Mouse (Mus musculus): ENCODE measurements at regions not wholly inside any gene's neighbourhood (a gene's known extent, or its start where the extent isn't known, plus 50 kb on each side); places are given as distances from the start of the nearest gene placed in this dataset.
A peak's percentile ranks its signal among the peaks of the same experiment; 100 is the strongest.

GRCm38 (mm10) chr1:149734241-149734640, 226.8 kb downstream of the Pla2g4a start:
- no peaks in the 10 kb centered on the region for H3K79me2 ChIP-seq (ENCODE audit: control insufficient read depth, insufficient read depth, low read length)
- H3K4me3 ChIP-seq (ENCODE audit: insufficient read depth, low read depth, low read length) = no peak overlapping the region
- H3K27ac ChIP-seq (replicated peaks; ENCODE audit: insufficient read depth, low read depth, low read length) = no peak overlapping the region
- no peak for DNase-seq (ENCODE audit: extremely low read depth, low read depth, low spot score)
- H3K4me1 ChIP-seq (ENCODE audit: control insufficient read depth, insufficient read depth, low read length) = no peaks in the 10 kb centered on the region
- H3K27me3 ChIP-seq (ENCODE audit: control insufficient read depth, insufficient read depth, low read length) = no peaks in the 10 kb centered on the region
- TF ChIP-seq POLR2A (IDR thresholded peaks at IDR 0.05; ENCODE audit: extremely low read depth, insufficient read depth, low read length) (no peak), CTCF (IDR thresholded peaks at IDR 0.05; ENCODE audit: low read depth, low read length) (no peak)
- H3K9ac ChIP-seq (ENCODE audit: low read depth, low read length) = no peak overlapping the region
- H3K36me3 ChIP-seq (ENCODE audit: control insufficient read depth, insufficient read depth, low read length) = no peaks in the 10 kb centered on the region
- 92% methylated on average over 2 of the region's 2 CpGs for WGBS

- 70% methylated on average over 1 of the region's 1 CpGs for WGBS
Measured at GRCm38 (mm10) chr1:149715171-149715570, 245.9 kb downstream of the Pla2g4a start.

GRCm38 (mm10) chr1:149712330-149712729, 248.8 kb downstream of the Pla2g4a start:
- no peak for DNase-seq (ENCODE audit: extremely low read depth, low read depth, low spot score)
- Histone ChIP-seq H3K4me1 (ENCODE audit: control insufficient read depth, insufficient read depth, low read length) (no peaks in the 10 kb centered on the region), H3K27me3 (ENCODE audit: control insufficient read depth, insufficient read depth, low read length) (no peaks in the 10 kb centered on the region), H3K79me2 (ENCODE audit: control insufficient read depth, insufficient read depth, low read length) (no peaks in the 10 kb centered on the region), H3K27ac (replicated peaks; ENCODE audit: insufficient read depth, low read depth, low read length) (no peak overlapping the region), H3K9ac (ENCODE audit: low read depth, low read length) (no peak overlapping the region), H3K4me3 (ENCODE audit: insufficient read depth, low read depth, low read length) (no peak overlapping the region), H3K36me3 (ENCODE audit: control insufficient read depth, insufficient read depth, low read length) (no peaks in the 10 kb centered on the region)
- WGBS = 32% methylated on average over 1 of the region's 1 CpGs
- TF ChIP-seq CTCF (IDR thresholded peaks at IDR 0.05; ENCODE audit: low read depth, low read length) (no peak), POLR2A (IDR thresholded peaks at IDR 0.05; ENCODE audit: extremely low read depth, insufficient read depth, low read length) (no peak)

More at GRCm38 (mm10) chr1:149715171-149715570, 245.9 kb downstream of the Pla2g4a start:
- TF ChIP-seq POLR2A (IDR thresholded peaks at IDR 0.05; ENCODE audit: extremely low read depth, insufficient read depth, low read length) (no peak), CTCF (IDR thresholded peaks at IDR 0.05; ENCODE audit: low read depth, low read length) (no peak)
- Histone ChIP-seq H3K36me3 (ENCODE audit: control insufficient read depth, insufficient read depth, low read length) (no peaks in the 10 kb centered on the region), H3K4me1 (ENCODE audit: control insufficient read depth, insufficient read depth, low read length) (no peaks in the 10 kb centered on the region), H3K27me3 (ENCODE audit: control insufficient read depth, insufficient read depth, low read length) (no peaks in the 10 kb centered on the region), H3K79me2 (ENCODE audit: control insufficient read depth, insufficient read depth, low read length) (no peaks in the 10 kb centered on the region), H3K9ac (ENCODE audit: low read depth, low read length) (no peak overlapping the region), H3K27ac (replicated peaks; ENCODE audit: insufficient read depth, low read depth, low read length) (no peak overlapping the region), H3K4me3 (ENCODE audit: insufficient read depth, low read depth, low read length) (no peak overlapping the region)
- peak; percentile 5 for DNase-seq (ENCODE audit: extremely low read depth, low read depth, low spot score)

GRCm38 (mm10) chr1:149705223-149705622, 255.9 kb downstream of the Pla2g4a start:
- Histone ChIP-seq H3K27ac (replicated peaks; ENCODE audit: insufficient read depth, low read depth, low read length) (no peak overlapping the region), H3K4me3 (ENCODE audit: insufficient read depth, low read depth, low read length) (no peak overlapping the region), H3K9ac (ENCODE audit: low read depth, low read length) (no peak overlapping the region), H3K36me3 (ENCODE audit: control insufficient read depth, insufficient read depth, low read length) (no peaks in the 10 kb centered on the region), H3K79me2 (ENCODE audit: control insufficient read depth, insufficient read depth, low read length) (no peaks in the 10 kb centered on the region), H3K4me1 (ENCODE audit: control insufficient read depth, insufficient read depth, low read length) (no peaks in the 10 kb centered on the region), H3K27me3 (ENCODE audit: control insufficient read depth, insufficient read depth, low read length) (no peaks in the 10 kb centered on the region)
- no peak for DNase-seq (ENCODE audit: extremely low read depth, low read depth, low spot score)
- WGBS = 85% methylated on average over 1 of the region's 1 CpGs
- no peak for TF ChIP-seq POLR2A (IDR thresholded peaks at IDR 0.05; ENCODE audit: extremely low read depth, insufficient read depth, low read length)
- TF ChIP-seq CTCF (IDR thresholded peaks at IDR 0.05; ENCODE audit: low read depth, low read length) = no peak

GRCm38 (mm10) chr1:149699411-149699810, 261.7 kb downstream of the Pla2g4a start:
- no peaks in the 10 kb centered on the region for H3K4me1 ChIP-seq (ENCODE audit: control insufficient read depth, insufficient read depth, low read length)
- no peaks in the 10 kb centered on the region for H3K36me3 ChIP-seq (ENCODE audit: control insufficient read depth, insufficient read depth, low read length)
- no peak for DNase-seq (ENCODE audit: extremely low read depth, low read depth, low spot score)
- no peaks in the 10 kb centered on the region for H3K79me2 ChIP-seq (ENCODE audit: control insufficient read depth, insufficient read depth, low read length)
- TF ChIP-seq CTCF (IDR thresholded peaks at IDR 0.05; ENCODE audit: low read depth, low read length) (no peak), POLR2A (IDR thresholded peaks at IDR 0.05; ENCODE audit: extremely low read depth, insufficient read depth, low read length) (no peak)
- H3K9ac ChIP-seq (ENCODE audit: low read depth, low read length) = no peak overlapping the region
- 89% methylated on average over 4 of the region's 4 CpGs for WGBS
- H3K27ac ChIP-seq (replicated peaks; ENCODE audit: insufficient read depth, low read depth, low read length) = no peak overlapping the region
- no peak overlapping the region for H3K4me3 ChIP-seq (ENCODE audit: insufficient read depth, low read depth, low read length)
- H3K27me3 ChIP-seq (ENCODE audit: control insufficient read depth, insufficient read depth, low read length) = no peaks in the 10 kb centered on the region

- Histone ChIP-seq H3K27me3 (ENCODE audit: control insufficient read depth, insufficient read depth, low read length) (no peaks in the 10 kb centered on the region), H3K9ac (ENCODE audit: low read depth, low read length) (no peak overlapping the region), H3K36me3 (ENCODE audit: control insufficient read depth, insufficient read depth, low read length) (no peaks in the 10 kb centered on the region), H3K4me1 (ENCODE audit: control insufficient read depth, insufficient read depth, low read length) (no peaks in the 10 kb centered on the region), H3K79me2 (ENCODE audit: control insufficient read depth, insufficient read depth, low read length) (no peaks in the 10 kb centered on the region), H3K27ac (replicated peaks; ENCODE audit: insufficient read depth, low read depth, low read length) (no peak overlapping the region), H3K4me3 (ENCODE audit: insufficient read depth, low read depth, low read length) (no peak overlapping the region)
- no peak for DNase-seq (ENCODE audit: extremely low read depth, low read depth, low spot score)
- 87% methylated on average over 1 of the region's 1 CpGs for WGBS
- TF ChIP-seq POLR2A (IDR thresholded peaks at IDR 0.05; ENCODE audit: extremely low read depth, insufficient read depth, low read length) (no peak), CTCF (IDR thresholded peaks at IDR 0.05; ENCODE audit: low read depth, low read length) (no peak)
Measured at GRCm38 (mm10) chr1:149674166-149674565, 286.9 kb downstream of the Pla2g4a start.
